In the genomic region with DNA sequence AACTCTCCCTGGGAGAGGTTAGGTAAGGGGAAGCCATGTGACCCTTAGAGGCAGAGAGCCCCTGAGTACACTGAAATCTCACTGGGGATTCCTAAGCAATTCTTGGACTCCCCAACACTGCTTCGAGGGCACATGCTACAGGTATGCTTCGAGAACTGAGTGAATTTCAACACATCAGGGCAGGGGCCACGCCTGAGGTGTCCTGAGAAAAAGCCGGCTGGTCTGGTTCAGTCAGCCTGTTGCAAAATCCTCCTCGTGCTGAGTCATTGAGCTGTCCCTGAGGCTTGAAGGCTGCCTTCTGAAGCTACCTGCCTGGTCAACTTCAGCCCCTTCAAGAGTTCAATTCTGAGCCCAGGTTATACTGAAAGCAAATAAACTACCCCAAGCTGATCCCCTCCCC, we compare ENCODE assay signal across 10 mouse cellular contexts.
DNase-seq lines count a peak whose midpoint lies in the region; ATAC-seq lines count a peak whose summit lies in the region.
"Had no signal": no experiment of that assay in that cellular context is flagged by ENCODE, and none has a peak within 500 bp of the region (broad histone marks: within the 10 kb centered on the region; RNA-seq: fewer than 3 reads in every experiment).

No protein-coding gene starts in this region.

- intact Hi-C loops in left cerebral cortex, postnatal 10 days (cut with DNase I) = no loop called here

- H3K9ac ChIP-seq in forebrain, embryonic 11.5 days (ENCODE audit: low read length) = no peak overlapping the region
- H3K9ac ChIP-seq: heart, embryonic 15.5 days had no signal

- H3K4me2 ChIP-seq in forebrain, embryonic 11.5 days (ENCODE audit: low read depth, low read length, severe bottlenecking) = no peak overlapping the region
- H3K4me2 ChIP-seq: heart, embryonic 15.5 days had no signal

- H3K27ac ChIP-seq in forebrain, embryonic 11.5 days (ENCODE audit: low read depth, low read length) = no peak overlapping the region
- H3K27ac ChIP-seq: heart, embryonic 15.5 days had no signal

- no peak for ATAC-seq in forebrain, embryonic 11.5 days (replicated peaks; ENCODE audit: low FRiP score)

- H3K4me1 ChIP-seq in forebrain, embryonic 11.5 days (replicated peaks; ENCODE audit: control insufficient read depth, insufficient read depth, low read length) = no peaks in the 10 kb centered on the region
- H3K4me1 ChIP-seq: heart, embryonic 15.5 days had no signal

- no peak overlapping the region for H3K4me3 ChIP-seq in forebrain, embryonic 11.5 days (ENCODE audit: low read depth, low read length)
- H3K4me3 ChIP-seq: heart, embryonic 15.5 days had no signal

- H3K9me3 ChIP-seq in forebrain, embryonic 11.5 days (ENCODE audit: control insufficient read depth, low read length) = no peaks in the 10 kb centered on the region
- H3K9me3 ChIP-seq: heart, embryonic 15.5 days had no signal

- H3K36me3 ChIP-seq in forebrain, embryonic 11.5 days (ENCODE audit: control insufficient read depth, insufficient read depth, low read length) = no peaks in the 10 kb centered on the region
- H3K36me3 ChIP-seq: heart, embryonic 15.5 days had no signal

- WGBS in forebrain, embryonic 11.5 days = 64% methylated on average over 5 of the region's 5 CpGs

- DNase-seq in urinary bladder, postnatal 14 days (ENCODE audit: low spot score) = peak; percentile 83
- DNase-seq in urinary bladder, adult 2 months (ENCODE audit: low spot score) = no peak
- peak; percentile 94 for DNase-seq in gonadal fat pad, adult 2 months (ENCODE audit: low read depth)
- peak; percentile 89 for DNase-seq in lung, postnatal 25 days (ENCODE audit: low spot score)
- DNase-seq in left cerebral cortex, postnatal 10 days (ENCODE audit: extremely low spot score in 1 of 2, low spot score in 2 of 2) = no peak
- no peak for DNase-seq in frontal cortex, postnatal 25 days (ENCODE audit: low spot score in 2 of 2)
- no peak for DNase-seq in forebrain, embryonic 11.5 days (ENCODE audit: low spot score)
- DNase-seq: midbrain, embryonic 14.5 days; thymus, adult 18-20 months had no signal

- H3K27me3 ChIP-seq in forebrain, embryonic 11.5 days (ENCODE audit: control insufficient read depth, insufficient read depth, low read length) = no peaks in the 10 kb centered on the region
- H3K27me3 ChIP-seq: heart, embryonic 15.5 days had no signal

Comparison
In these comparisons a context has a peak if more than half of its experiments do, and no peak if none do; other contexts are left out.
1. DNase-seq: peak in urinary bladder, postnatal 14 days (single experiment), gonadal fat pad, adult 2 months (single experiment) and lung, postnatal 25 days (single experiment); none in urinary bladder, adult 2 months (single experiment), left cerebral cortex, postnatal 10 days (0 of 2), frontal cortex, postnatal 25 days (0 of 2) and forebrain, embryonic 11.5 days (single experiment).